Mouse (Mus musculus): ENCODE measurements around the gene Wdr4.

- TF ChIP-seq CTCF (conservative IDR thresholded peaks at IDR 0.05; ENCODE audit: low read length) (no peak), NANOG (IDR thresholded peaks at IDR 0.05; ENCODE audit: borderline replicate concordance, low read length) (no peak)
These were observed 335 bp downstream of the Wdr4 start for GRCm38 (mm10) chr17:31519344-31519945.

Measured in E14TG2a.4 (cell line).